Mouse (Mus musculus): Measurements from ENCODE around the gene Tspan9. TPM values are rescaled to one million over a fixed set of nuclear protein-coding genes. Genes with fewer than 3 reads are reported as not detected.

The Tspan9 gene
- polyA plus RNA-seq (2012; rRNA removed), result 30.6 and 63.7 TPM in 2 replicates

GRCm38 (mm10) chr6:128143390-128144020 is at the start of gene Tspan9:
Gene Tspan9, minus strand, starts transcription at chr6:128143594.

Other genes starting within 250 kb of the Tspan9 start
- gene Tead4, start 157.2 kb upstream of the Tspan9 start, polyA plus RNA-seq (2012; rRNA removed), result 1.2 and 2.4 TPM in 2 replicates
- gene Tulp3, start 212.3 kb upstream of the Tspan9 start, polyA plus RNA-seq (2012; rRNA removed), result 28.6 and 40.2 TPM in 2 replicates
- 64.5 and 65.9 TPM in 2 replicates for gene Rhno1, start 219.3 kb upstream of the Tspan9 start, polyA plus RNA-seq (2012; rRNA removed)
- 95.8 and 111 TPM in 2 replicates for gene Foxm1, start 219.4 kb upstream of the Tspan9 start, polyA plus RNA-seq (2012; rRNA removed)
- 2.0 and 2.1 TPM in 2 replicates for gene Tex52, start 231.9 kb upstream of the Tspan9 start, polyA plus RNA-seq (2012; rRNA removed)
- not detected in 2 replicates for gene Gm44596, start 231.9 kb upstream of the Tspan9 start, polyA plus RNA-seq (2012; rRNA removed)